ENCODE assay signal across 27 mouse cellular contexts in genomic region chr13:75788178-75788577, GRCm38 (mm10). TPM values are rescaled to one million over a fixed set of nuclear protein-coding genes. Genes with fewer than 3 reads are reported as not detected.
A peak's percentile ranks its signal among the peaks of the same experiment; 100 is the strongest.
DNase-seq lines count a peak whose midpoint lies in the region; ATAC-seq and TF ChIP-seq lines count a peak whose summit lies in the region.
"Had no signal": no experiment of that assay in that cellular context is flagged by ENCODE, and none has a peak within 500 bp of the region (broad histone marks: within the 10 kb centered on the region; RNA-seq: fewer than 3 reads in every experiment).

No protein-coding gene starts in this region.

- ATAC-seq in forebrain, embryonic 13.5 days: no peak
- no peak for ATAC-seq in kidney, embryonic 16.5 days (ENCODE audit: low FRiP score, low TSS enrichment)
- ATAC-seq: intestine, embryonic 16.5 days; lung, postnatal 0 days had no signal

- H3K4me1 ChIP-seq in forebrain, embryonic 13.5 days: no peaks in the 10 kb centered on the region
- H3K4me1 ChIP-seq in kidney, embryonic 16.5 days (ENCODE audit: insufficient read depth, low read length): no peaks in the 10 kb centered on the region
- H3K4me1 ChIP-seq: forebrain, embryonic 12.5 days had no signal

- intact Hi-C loops in gastrocnemius, adult 2 months (cut with DNase I): no loop called here
- intact Hi-C loops in gastrocnemius, postnatal 36 days (cut with DNase I): no loop called here

- no peaks in the 10 kb centered on the region for H3K27me3 ChIP-seq in forebrain, embryonic 13.5 days
- H3K27me3 ChIP-seq in kidney, embryonic 16.5 days (ENCODE audit: insufficient read depth, low read length): no peaks in the 10 kb centered on the region
- H3K27me3 ChIP-seq: forebrain, embryonic 12.5 days; heart, embryonic 13.5 days had no signal

- DNase-seq in gastrocnemius, adult 2 months: no peak
- DNase-seq in gastrocnemius, postnatal 36 days: no peak
- peak; percentile 29 for DNase-seq in lung, postnatal 25 days (ENCODE audit: low spot score)
- DNase-seq in lung, postnatal 14 days: no peak
- no peak for DNase-seq in embryo, embryonic 9.5 days (ENCODE audit: extremely low spot score)
- DNase-seq: adrenal gland, adult 8-10 months; cerebellum, adult 11 months; cerebellum, adult 9-10 months; gastrocnemius, postnatal 14 days; heart, adult 18-20 months; heart, postnatal 10 days; kidney, adult 8-10 months; kidney, postnatal 10 days; liver; midbrain, embryonic 14.5 days; right cerebral cortex, postnatal 4 days; thymus, adult 2 months; thymus, postnatal 36 days had no signal

- H3K79me2 ChIP-seq in macrophage (ENCODE audit: inconsistent target): no peaks in the 10 kb centered on the region

- no peak for TF ChIP-seq CTCF in gastrocnemius, adult 2 months (IDR thresholded peaks at IDR 0.05)

- no peak overlapping the region for H3K4me3 ChIP-seq in gastrocnemius, adult 2 months
- H3K4me3 ChIP-seq in macrophage (ENCODE audit: inconsistent target): no peak overlapping the region
- no peak overlapping the region for H3K4me3 ChIP-seq in forebrain, embryonic 13.5 days
- no peak overlapping the region for H3K4me3 ChIP-seq in kidney, embryonic 16.5 days (ENCODE audit: low read length)
- H3K4me3 ChIP-seq: forebrain, embryonic 12.5 days; heart, embryonic 13.5 days had no signal

- H3K9me3 ChIP-seq in forebrain, embryonic 13.5 days (replicated peaks): no peaks in the 10 kb centered on the region
- H3K9me3 ChIP-seq in kidney, embryonic 16.5 days (ENCODE audit: low read length): no peaks in the 10 kb centered on the region
- H3K9me3 ChIP-seq: forebrain, embryonic 12.5 days; G1E; heart, embryonic 13.5 days had no signal

- H3K4me2 ChIP-seq in forebrain, embryonic 13.5 days: no peak overlapping the region
- no peak overlapping the region for H3K4me2 ChIP-seq in kidney, embryonic 16.5 days (replicated peaks; ENCODE audit: low read depth, low read length)
- H3K4me2 ChIP-seq: forebrain, embryonic 12.5 days; heart, embryonic 13.5 days had no signal

- no peaks in the 10 kb centered on the region for H3K36me3 ChIP-seq in macrophage (ENCODE audit: inconsistent target)
- H3K36me3 ChIP-seq in forebrain, embryonic 13.5 days (ENCODE audit: poor library complexity, severe bottlenecking): no peaks in the 10 kb centered on the region
- no peaks in the 10 kb centered on the region for H3K36me3 ChIP-seq in kidney, embryonic 16.5 days (ENCODE audit: insufficient read depth, low read length)
- H3K36me3 ChIP-seq: forebrain, embryonic 12.5 days; G1E; heart, embryonic 13.5 days had no signal

- H3K9ac ChIP-seq in forebrain, embryonic 13.5 days: no peak overlapping the region
- H3K9ac ChIP-seq in kidney, embryonic 16.5 days (replicated peaks; ENCODE audit: low read length): no peak overlapping the region
- H3K9ac ChIP-seq: forebrain, embryonic 12.5 days; heart, embryonic 13.5 days; liver, embryonic 14.5 days had no signal

- H3K27ac ChIP-seq in gastrocnemius, adult 2 months: 0 out of 2 replicates have a peak overlapping the region, but pooled peaks have one; percentile 20
- H3K27ac ChIP-seq in macrophage: peak overlapping the region; percentile 82
- H3K27ac ChIP-seq in forebrain, embryonic 13.5 days: no peak overlapping the region
- H3K27ac ChIP-seq in kidney, embryonic 16.5 days (ENCODE audit: low read length): no peak overlapping the region
- H3K27ac ChIP-seq: forebrain, embryonic 12.5 days; heart, embryonic 13.5 days; liver, embryonic 14.5 days had no signal

- WGBS in macrophage (ENCODE audit: missing documents): 0% methylated on average over 4 of the region's 4 CpGs
- whole genome bisulfite sequencing in forebrain, embryonic 13.5 days: 92% methylated on average over 4 of the region's 4 CpGs
- 97% methylated on average over 4 of the region's 4 CpGs for WGBS in kidney, embryonic 16.5 days

RNA-seq across cellular contexts. Expression of gene Glrx, which starts 51.5 kb away (rescaled TPM):
- total RNA-seq in gastrocnemius, adult 2 months (2021): 10 to 100 TPM; 23.1 to 36.3 TPM
- total RNA-seq in gastrocnemius, postnatal 36 days (2021): 10 to 100 TPM; 31.7 to 34.9 TPM
- 100 to 1,000 TPM in 10 of 26 experiments, 10 to 100 TPM in 16; 11.4 to 269 (median 48.3) TPM for total RNA-seq in macrophage (2018; cell fraction: chromatin; rRNA removed)
- 100 to 1,000 TPM in 13 of 26 experiments, 10 to 100 TPM in 13; 44.1 to 616 (median 232) TPM for total RNA-seq in macrophage (2018; cell fraction: cytosol; rRNA removed)
- total RNA-seq in macrophage (2018; cell fraction: nucleus; rRNA removed): 100 to 1,000 TPM in 14 of 26 experiments, 10 to 100 TPM in 12; 12.8 to 350 (median 131) TPM
- polyA plus RNA-seq in macrophage (2018): 88.5 to 399 TPM (median 89.8 TPM) in 3 replicates
- polyA plus RNA-seq in forebrain, embryonic 13.5 days (2015; fragmentation: Nextera tagmentation; extraction: Ambion mirVana): 26.4 and 30.3 TPM in 2 replicates
- polyA plus RNA-seq in kidney, embryonic 16.5 days (2015; fragmentation: Nextera tagmentation; extraction: Ambion mirVana): 40.7 and 44.7 TPM in 2 replicates

Comparison
In these comparisons a context has a peak if more than half of its experiments do, and no peak if none do; other contexts are left out.
1. H3K27ac ChIP-seq: peak in gastrocnemius, adult 2 months (single experiment) and macrophage (single experiment); none in forebrain, embryonic 13.5 days (single experiment) and kidney, embryonic 16.5 days (single experiment).